Mouse (Mus musculus) embryonic facial prominence, embryonic 12.5 days (tissue): ENCODE results near the gene Gch1. TPM values are rescaled to one million over a fixed set of nuclear protein-coding genes. Genes with fewer than 3 reads are reported as not detected.

Source experiments
- ATAC-seq: fragments of 200-750 bp; cut with Nextera tagmentation; 2 replicates; pipeline ENCODE4 v1.8.0; 2017; ENCODE audit not compliant: insufficient number of reproducible peaks, insufficient read depth, low FRiP score, low TSS enrichment
- H3K27ac ChIP-seq: fragments of 300-500 bp; sonication (generic); 2 replicates; pipeline ENCODE4 v1.5.1; 2016; ENCODE audit warnings: mild to moderate bottlenecking
- H3K27me3 ChIP-seq: fragments of 300-500 bp; sonication (generic); 2 replicates; pipeline ENCODE4 v1.6.1; 2016; ENCODE audit warnings: mild to moderate bottlenecking, moderate library complexity
- H3K36me3 ChIP-seq: fragments of 300-500 bp; sonication (generic); 2 replicates; pipeline ENCODE4 v1.6.1; 2016; ENCODE audit warnings: mild to moderate bottlenecking
- H3K4me1 ChIP-seq: fragments of 300-500 bp; sonication (generic); 2 replicates; pipeline ENCODE4 v1.6.1; 2016
- H3K4me2 ChIP-seq: fragments of 300-500 bp; sonication (generic); replicated peaks from 2 replicates; pipeline ENCODE4 v1.6.1; 2016; ENCODE audit warnings: mild to moderate bottlenecking, moderate library complexity
- H3K4me3 ChIP-seq: fragments of 300-500 bp; sonication (generic); 2 replicates; pipeline ENCODE4 v1.5.1; 2016; ENCODE audit warnings: mild to moderate bottlenecking
- H3K9ac ChIP-seq: fragments of 300-500 bp; sonication (generic); 2 replicates; pipeline ENCODE4 v1.6.1; 2016; ENCODE audit warnings: mild to moderate bottlenecking, moderate library complexity
- H3K9me3 ChIP-seq: fragments of 300-500 bp; sonication (generic); 2 replicates; pipeline ENCODE4 v1.6.1; 2016; ENCODE audit warnings: mild to moderate bottlenecking, moderate library complexity
- WGBS: fragments of 180-500 bp; shearing (Covaris S2); methylation state at CpG from one replicate; pipeline ENCODE4 v1.1.7; 2016; 5-methylcytosine and 5-hydroxymethylcytosine counted together
- polyA plus RNA-seq: library from polyadenylated mRNA; unstranded; fragments of >200 nt; fragmentation: Nextera tagmentation; extraction: Ambion mirVana; gene quantifications from 2 replicates; pipeline ENCODE4 v1.2.1, GENCODE M21; 2016

Gene Gch1
- polyA plus RNA-seq, 1 experiment from 2014 or later, result 1.5 TPM

- H3K4me3 ChIP-seq, result no peak overlapping the region
- no peaks in the 10 kb centered on the region for H3K4me1 ChIP-seq
- no peak overlapping the region for H3K27ac ChIP-seq
- H3K27me3 ChIP-seq, result no peaks in the 10 kb centered on the region
- 81% methylated on average over 11 of the region's 11 CpGs for WGBS
- no peaks in the 10 kb centered on the region for H3K9me3 ChIP-seq
- no peak for ATAC-seq
- no peaks in the 10 kb centered on the region for H3K36me3 ChIP-seq
- H3K4me2 ChIP-seq, result no peak overlapping the region
- no peak overlapping the region for H3K9ac ChIP-seq
These were observed 32.4 kb upstream of the Gch1 start for GRCm38 (mm10) chr14:47221567-47221966.

GRCm38 (mm10) chr14:47220231-47221025 is 31.2 kb upstream of the Gch1 start:
- Histone ChIP-seq H3K4me3 (no peak overlapping the region), H3K9ac (no peak overlapping the region), H3K27me3 (no peaks in the 10 kb centered on the region), H3K9me3 (no peaks in the 10 kb centered on the region), H3K27ac (no peak overlapping the region), H3K36me3 (no peaks in the 10 kb centered on the region), H3K4me2 (no peak overlapping the region), H3K4me1 (no peaks in the 10 kb centered on the region)
- ATAC-seq, result no peak
- 86% methylated on average over 8 of the region's 8 CpGs for WGBS

- no peaks in the 10 kb centered on the region for H3K4me1 ChIP-seq
- 91% methylated on average over 9 of the region's 9 CpGs for WGBS
- no peaks in the 10 kb centered on the region for H3K9me3 ChIP-seq
These were observed 29.8 kb upstream of the Gch1 start for GRCm38 (mm10) chr14:47218766-47219606.

GRCm38 (mm10) chr14:47216541-47216940 is 27.3 kb upstream of the Gch1 start:
- no peak for ATAC-seq
- WGBS, result 73% methylated on average over 2 of the region's 2 CpGs
- H3K9me3 ChIP-seq, result no peaks in the 10 kb centered on the region
- no peaks in the 10 kb centered on the region for H3K4me1 ChIP-seq
- H3K27me3 ChIP-seq, result no peaks in the 10 kb centered on the region
- H3K27ac ChIP-seq, result no peak overlapping the region
- H3K4me2 ChIP-seq, result no peak overlapping the region
- no peak overlapping the region for H3K4me3 ChIP-seq
- H3K36me3 ChIP-seq, result no peaks in the 10 kb centered on the region
- H3K9ac ChIP-seq, result no peak overlapping the region

More at GRCm38 (mm10) chr14:47218766-47219606, 29.8 kb upstream of the Gch1 start:
- Histone ChIP-seq H3K4me3 (no peak overlapping the region), H3K9ac (no peak overlapping the region), H3K27ac (no peak overlapping the region), H3K4me2 (no peak overlapping the region), H3K27me3 (no peaks in the 10 kb centered on the region), H3K36me3 (no peaks in the 10 kb centered on the region)
- ATAC-seq, result no peak

GRCm38 (mm10) chr14:47214367-47214766 is 25.2 kb upstream of the Gch1 start:
- WGBS, result 76% methylated on average over 5 of the region's 5 CpGs
- Histone ChIP-seq H3K9me3 (no peaks in the 10 kb centered on the region), H3K4me3 (no peak overlapping the region), H3K4me2 (no peak overlapping the region), H3K9ac (no peak overlapping the region), H3K27ac (no peak overlapping the region), H3K4me1 (no peaks in the 10 kb centered on the region), H3K27me3 (no peaks in the 10 kb centered on the region), H3K36me3 (no peaks in the 10 kb centered on the region)
- ATAC-seq, result no peak

- Histone ChIP-seq H3K4me1 (no peaks in the 10 kb centered on the region), H3K27ac (no peak overlapping the region), H3K4me2 (no peak overlapping the region), H3K27me3 (no peaks in the 10 kb centered on the region), H3K9ac (no peak overlapping the region), H3K4me3 (no peak overlapping the region), H3K9me3 (no peaks in the 10 kb centered on the region), H3K36me3 (no peaks in the 10 kb centered on the region)
- 83% methylated on average over 4 of the region's 4 CpGs for WGBS
- no peak for ATAC-seq
These were observed 24.1 kb upstream of the Gch1 start for GRCm38 (mm10) chr14:47213305-47213704.

GRCm38 (mm10) chr14:47209669-47210164 is 20.5 kb upstream of the Gch1 start:
- H3K9me3 ChIP-seq, result no peaks in the 10 kb centered on the region
- 74% methylated on average over 4 of the region's 4 CpGs for WGBS
- H3K9ac ChIP-seq, result no peak overlapping the region
- H3K4me1 ChIP-seq, result no peaks in the 10 kb centered on the region
- H3K4me2 ChIP-seq, result no peak overlapping the region
- no peak for ATAC-seq
- H3K27ac ChIP-seq, result no peak overlapping the region
- no peak overlapping the region for H3K4me3 ChIP-seq
- no peaks in the 10 kb centered on the region for H3K36me3 ChIP-seq
- no peaks in the 10 kb centered on the region for H3K27me3 ChIP-seq

- Histone ChIP-seq H3K9me3 (no peaks in the 10 kb centered on the region), H3K4me2 (no peak overlapping the region)
- WGBS, result 84% methylated on average over 12 of the region's 12 CpGs
These were observed 19.6 kb upstream of the Gch1 start for GRCm38 (mm10) chr14:47208564-47209493.

GRCm38 (mm10) chr14:47206601-47207000 is 17.4 kb upstream of the Gch1 start:
- no peak for ATAC-seq
- Histone ChIP-seq H3K36me3 (no peaks in the 10 kb centered on the region), H3K27ac (no peak overlapping the region), H3K4me2 (no peak overlapping the region), H3K27me3 (no peaks in the 10 kb centered on the region), H3K9me3 (no peaks in the 10 kb centered on the region), H3K4me3 (no peak overlapping the region), H3K4me1 (no peaks in the 10 kb centered on the region), H3K9ac (no peak overlapping the region)
- WGBS, result 76% methylated on average over 3 of the region's 3 CpGs

More at GRCm38 (mm10) chr14:47208564-47209493, 19.6 kb upstream of the Gch1 start:
- Histone ChIP-seq H3K27me3 (no peaks in the 10 kb centered on the region), H3K4me3 (no peak overlapping the region), H3K36me3 (no peaks in the 10 kb centered on the region), H3K9ac (no peak overlapping the region), H3K27ac (no peak overlapping the region), H3K4me1 (no peaks in the 10 kb centered on the region)
- ATAC-seq, result no peak

- no peak overlapping the region for H3K4me3 ChIP-seq
- no peaks in the 10 kb centered on the region for H3K36me3 ChIP-seq
- whole genome bisulfite sequencing, result 75% methylated on average over 5 of the region's 5 CpGs
- H3K9ac ChIP-seq, result no peak overlapping the region
- no peak overlapping the region for H3K4me2 ChIP-seq
- H3K4me1 ChIP-seq, result no peaks in the 10 kb centered on the region
- ATAC-seq, result no peak
- no peaks in the 10 kb centered on the region for H3K9me3 ChIP-seq
- no peak overlapping the region for H3K27ac ChIP-seq
- no peaks in the 10 kb centered on the region for H3K27me3 ChIP-seq
These were observed 16.2 kb upstream of the Gch1 start for GRCm38 (mm10) chr14:47205270-47205972.

GRCm38 (mm10) chr14:47197340-47197739 is 8.1 kb upstream of the Gch1 start:
- no peak overlapping the region for H3K9ac ChIP-seq
- WGBS, result 93% methylated on average over 3 of the region's 3 CpGs
- H3K27me3 ChIP-seq, result no peaks in the 10 kb centered on the region
- ATAC-seq, result no peak
- no peak overlapping the region for H3K27ac ChIP-seq
- H3K4me1 ChIP-seq, result no peaks in the 10 kb centered on the region
- H3K9me3 ChIP-seq, result no peaks in the 10 kb centered on the region
- no peak overlapping the region for H3K4me2 ChIP-seq
- H3K36me3 ChIP-seq, result no peaks in the 10 kb centered on the region
- H3K4me3 ChIP-seq, result no peak overlapping the region
